Mouse (Mus musculus) frontal cortex, postnatal 10 days (tissue): ENCODE data around the gene Fam163a.
"Not testable (repeated sequence)": the region's sequence is repeated elsewhere in the genome, so short reads cannot be mapped to it uniquely, and the experiment has no call there.

Experiments used
- DNase-seq, 2 experiments: peaks; one replicate each; pipeline ENCODE4 v3.0.0; 2022; ENCODE audit warnings: low spot score in 2 of 2, mixed read lengths in 1 of 2

Fam163a gene

GRCm38 (mm10) chr1:156204656-156205131 lies at the start of gene Fam163a:
Fam163a (minus strand) TSS chr1:156205026.
- peak in 1 of 2 experiments; percentile 23 for DNase-seq

GRCm38 (mm10) chr1:156251096-156251495 lies 46.3 kb upstream of the Fam163a start:
- not testable (repeated sequence) for DNase-seq

- DNase-seq, result no peak
These were observed 43.1 kb upstream of the Fam163a start for GRCm38 (mm10) chr1:156247893-156248292.

DNA sequence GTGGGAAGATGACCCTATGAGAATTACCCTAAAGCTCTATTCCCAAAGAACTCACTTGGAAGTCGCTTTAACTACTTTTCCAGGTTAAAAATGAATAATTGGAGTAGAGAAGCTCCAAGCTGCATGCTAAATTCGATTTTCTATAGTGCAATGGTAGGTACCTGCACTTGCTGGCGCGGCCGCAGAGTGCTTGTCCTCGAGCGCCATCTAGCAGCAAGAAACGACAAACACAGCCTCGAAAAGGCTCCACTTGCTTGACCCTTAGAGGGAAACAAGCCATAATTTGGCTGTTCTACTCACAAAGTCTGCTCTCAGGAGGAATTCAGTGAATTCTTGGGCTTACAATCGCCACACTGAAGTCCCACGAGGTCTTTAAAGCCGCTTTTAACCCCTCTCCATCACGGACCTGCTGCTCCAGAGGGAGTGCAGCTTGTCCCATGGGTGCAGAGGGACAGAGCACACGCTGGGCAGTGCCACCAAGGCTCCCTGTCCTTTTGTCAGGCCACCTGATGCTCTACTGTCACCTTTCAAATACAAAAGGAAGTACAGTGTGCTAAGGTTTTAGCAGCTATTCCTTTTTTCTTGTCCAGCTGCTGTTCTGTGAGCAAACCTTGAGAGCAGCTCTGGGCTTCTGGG lies 37.0 kb upstream of the Fam163a start:
- peak in 1 of 2 experiments; percentile 46 for DNase-seq

DNA sequence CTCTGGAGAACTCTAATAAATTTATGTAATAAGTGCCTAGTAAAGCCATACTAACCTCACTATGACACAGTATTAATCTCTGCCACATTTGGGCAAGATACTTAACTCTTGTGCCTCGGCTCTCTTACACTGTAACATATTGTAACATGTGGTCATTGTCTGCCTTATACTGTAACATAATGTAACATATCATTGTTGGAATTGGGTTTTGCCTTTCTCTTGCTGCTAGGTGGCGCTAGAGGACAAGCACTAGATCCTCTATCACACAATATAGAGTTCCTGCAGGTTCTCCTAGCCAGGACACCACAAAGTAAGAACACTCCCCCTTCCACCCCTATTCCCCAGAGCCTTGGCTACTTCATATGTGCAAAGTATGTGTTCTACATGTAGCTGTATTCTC lies 36.2 kb upstream of the Fam163a start:
- DNase-seq, result peak in 1 of 2 experiments; percentile 20

DNA sequence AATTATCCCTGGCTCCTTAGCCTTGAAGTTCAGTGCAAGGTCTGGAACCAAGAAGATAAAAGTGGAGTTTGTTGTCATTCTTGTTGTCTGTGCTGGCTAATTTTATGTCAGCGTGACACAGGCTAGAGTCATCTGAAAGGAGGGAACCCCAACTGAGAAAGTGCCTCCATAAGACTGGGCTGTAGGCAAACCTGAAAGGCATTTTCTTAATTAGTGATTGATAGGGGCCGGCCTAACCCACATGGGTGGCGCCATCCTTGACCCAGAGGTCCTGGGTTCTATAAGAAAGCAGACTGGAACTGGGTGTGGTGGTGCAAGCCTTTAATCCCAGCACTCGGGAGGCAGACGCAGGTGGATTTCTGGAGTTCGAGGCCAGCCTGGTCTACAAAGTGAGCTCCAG lies 26.3 kb upstream of the Fam163a start:
- DNase-seq, result no peak

DNA sequence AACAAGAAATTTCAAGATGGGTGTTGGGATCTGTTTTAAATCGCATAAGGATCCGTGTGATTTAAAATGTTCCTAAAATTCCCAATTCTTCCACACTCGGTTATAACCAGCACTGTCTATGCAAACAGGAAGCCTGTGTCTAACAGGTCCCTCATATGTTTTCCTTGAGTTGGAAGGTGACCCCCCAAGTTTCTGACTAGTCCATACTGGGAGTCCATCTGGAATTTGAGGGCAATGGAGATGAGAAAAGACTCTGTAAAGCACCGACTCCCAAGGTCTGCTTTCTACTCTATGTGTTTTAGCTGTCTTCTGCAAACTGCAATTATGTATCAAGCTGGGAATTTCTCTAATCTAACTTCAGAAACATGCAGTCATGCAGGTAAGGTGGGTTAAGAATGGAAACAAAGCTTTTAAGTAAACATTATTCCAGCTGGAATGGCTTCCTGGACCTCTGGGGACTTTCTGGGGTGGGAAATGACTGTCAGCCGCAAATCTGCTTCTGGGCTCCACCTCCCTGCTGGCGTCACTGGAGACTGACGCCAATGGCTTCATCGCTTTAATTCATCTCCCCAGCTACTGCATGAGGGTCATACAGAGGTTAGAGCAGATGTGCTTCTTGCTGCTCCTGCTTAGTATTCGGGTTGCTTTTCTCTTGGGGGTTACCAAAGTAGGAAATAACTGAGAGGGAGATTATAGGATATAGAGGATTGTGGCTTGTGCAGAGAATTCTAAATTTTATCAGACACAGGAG lies 25.7 kb upstream of the Fam163a start:
- peak; percentile 12 to 21 for DNase-seq

GRCm38 (mm10) chr1:156229448-156229847 lies 24.6 kb upstream of the Fam163a start:
- peak in 1 of 2 experiments; percentile 45 for DNase-seq

DNA sequence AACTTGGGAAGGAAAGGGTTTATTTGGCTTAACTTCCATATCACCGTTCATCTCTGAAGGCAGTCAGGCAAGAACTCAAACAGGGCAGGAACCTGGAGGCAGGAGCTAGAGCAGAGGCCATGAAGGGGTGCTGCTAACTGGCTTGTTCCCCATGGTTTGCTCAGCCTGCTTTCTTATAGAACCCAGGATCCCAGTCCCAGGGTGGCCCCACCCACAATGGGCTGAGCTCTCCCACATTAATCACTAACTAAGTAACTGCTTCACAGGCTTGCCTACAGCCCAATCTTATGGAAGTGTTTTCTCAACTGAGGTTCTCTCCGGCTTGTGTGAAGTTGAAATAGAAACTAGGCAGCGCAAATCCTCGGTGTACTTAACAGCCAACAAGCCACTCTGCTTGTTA lies 23.9 kb upstream of the Fam163a start:
- no peak for DNase-seq

- DNase-seq, result no peak
These were observed 22.1 kb upstream of the Fam163a start for GRCm38 (mm10) chr1:156226903-156227302.

DNA sequence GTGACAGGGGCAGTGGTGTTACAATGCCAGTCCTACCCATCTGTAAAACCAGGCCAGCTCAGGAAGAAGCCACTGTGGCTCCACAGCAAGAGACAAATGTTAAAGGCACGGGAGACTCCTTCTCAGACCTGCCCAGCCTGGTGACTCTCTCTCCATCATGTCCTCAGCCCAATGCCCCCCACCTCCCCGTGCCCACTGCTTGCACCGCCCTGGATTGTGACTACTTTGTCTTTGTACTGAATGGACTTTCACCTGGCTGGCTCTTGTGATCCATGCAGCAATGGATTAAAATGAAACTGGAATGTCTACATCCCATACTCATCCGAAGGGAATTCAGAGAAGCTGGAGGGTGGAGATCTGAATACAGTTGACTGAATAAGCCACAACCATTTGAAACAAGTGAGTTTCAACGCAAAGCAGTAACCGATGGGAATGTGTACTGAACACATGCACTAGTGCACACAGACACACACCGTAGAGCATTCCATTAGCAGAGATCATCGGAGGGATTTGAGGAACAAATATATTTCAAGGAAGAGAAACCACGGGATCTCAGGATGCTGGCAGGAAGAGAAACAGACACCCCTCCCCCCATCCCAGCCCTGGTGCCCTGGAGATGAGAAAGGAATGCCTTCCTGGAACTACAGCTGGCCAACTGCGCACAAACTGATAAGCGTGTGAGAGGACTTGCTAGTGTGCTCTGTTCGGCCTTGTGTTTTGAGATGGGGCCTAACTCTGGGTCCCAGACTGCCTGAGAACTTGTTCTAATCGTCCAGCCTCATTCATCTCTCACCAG lies 17.6 kb upstream of the Fam163a start:
- no peak for DNase-seq

DNA sequence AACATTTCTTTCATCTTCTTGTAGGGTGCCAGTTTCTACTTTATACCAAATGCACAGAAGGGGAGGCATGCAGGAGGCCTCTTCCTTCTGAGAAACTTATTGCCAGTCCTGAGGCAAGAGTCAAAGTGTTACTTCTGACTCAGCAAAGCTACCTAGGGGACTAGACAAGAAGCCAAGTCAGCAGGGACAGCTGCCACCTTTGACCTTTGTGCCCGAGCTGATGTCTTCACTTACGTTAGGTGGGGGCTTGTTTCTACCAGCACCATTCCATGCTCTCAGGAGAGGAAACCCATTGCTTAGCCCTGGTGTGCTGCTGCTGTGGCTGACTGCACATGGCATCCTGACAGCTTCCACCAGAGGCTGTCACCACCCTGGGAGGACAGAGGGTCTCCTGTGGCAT lies 16.5 kb upstream of the Fam163a start:
- no peak for DNase-seq

GRCm38 (mm10) chr1:156218573-156218972 lies 13.7 kb upstream of the Fam163a start:
- no peak for DNase-seq

DNA sequence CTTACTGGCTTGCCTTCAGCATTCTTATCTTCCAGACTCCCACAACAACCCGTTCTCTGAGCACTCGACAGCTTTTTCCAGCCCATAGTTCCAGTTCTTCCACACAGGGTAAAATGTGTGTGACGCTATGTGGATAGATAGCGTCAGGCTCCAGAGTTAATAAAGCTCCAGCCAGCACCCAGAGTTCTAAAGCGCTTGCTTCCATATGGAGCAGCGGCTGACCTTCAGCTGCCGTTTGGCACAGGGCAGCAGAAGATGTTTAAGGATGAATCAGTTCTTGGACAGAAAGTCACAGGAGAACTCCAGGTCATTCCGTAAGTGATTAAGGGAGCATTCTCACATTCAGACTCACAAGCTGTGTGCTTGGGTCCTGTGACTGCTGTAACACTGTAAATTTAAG lies 13.1 kb upstream of the Fam163a start:
- DNase-seq, result no peak

- no peak for DNase-seq
These were observed 12.6 kb upstream of the Fam163a start for GRCm38 (mm10) chr1:156217393-156217792.

DNA sequence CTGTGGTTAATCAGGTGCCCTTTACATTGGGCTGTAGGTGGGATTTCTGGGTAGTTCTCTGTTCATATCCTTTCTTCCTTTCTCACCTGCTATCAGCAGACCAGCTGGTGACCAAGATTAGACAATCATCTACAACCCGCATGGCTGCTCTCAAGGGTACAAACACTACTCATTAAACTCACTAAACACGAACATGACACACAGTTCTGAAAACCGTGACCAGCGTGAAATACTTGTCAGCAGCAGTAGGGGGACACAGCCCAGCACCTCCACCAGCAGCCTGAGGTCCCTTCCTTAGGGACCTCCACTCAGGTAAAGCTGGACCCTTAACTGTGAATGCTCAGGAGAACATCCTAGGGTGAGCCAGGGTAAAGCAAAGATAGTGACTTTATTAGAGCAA lies 11.4 kb upstream of the Fam163a start:
- DNase-seq, result no peak

- DNase-seq, result no peak
These were observed 9.8 kb upstream of the Fam163a start for GRCm38 (mm10) chr1:156214651-156215050.

DNA sequence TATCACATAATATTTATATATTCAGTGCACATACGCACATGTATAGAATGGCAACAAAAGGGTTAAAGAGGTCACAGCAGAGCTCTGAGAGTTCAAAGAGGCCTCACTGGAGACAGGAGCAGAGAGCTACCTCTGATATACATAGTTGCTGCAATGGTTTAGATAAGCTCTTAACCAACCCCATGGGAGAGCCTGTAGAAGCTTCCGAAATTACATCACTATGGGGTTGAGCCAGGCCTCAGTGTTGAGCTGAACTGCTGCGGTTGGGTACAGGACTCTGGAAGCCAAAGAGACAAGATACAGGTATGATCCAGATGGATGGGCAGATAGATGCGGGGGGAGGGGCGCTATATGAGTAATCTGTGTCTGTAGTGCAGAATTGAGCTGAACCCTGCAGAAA lies 8.1 kb upstream of the Fam163a start:
- no peak for DNase-seq

GRCm38 (mm10) chr1:156211809-156212317 lies 7.0 kb upstream of the Fam163a start:
- no peak for DNase-seq

GRCm38 (mm10) chr1:156205164-156205563 lies 338 bp upstream of the Fam163a start:
- no peak for DNase-seq

- no peak for DNase-seq
These were observed 718 bp downstream of the Fam163a start for GRCm38 (mm10) chr1:156203961-156204655.

DNA sequence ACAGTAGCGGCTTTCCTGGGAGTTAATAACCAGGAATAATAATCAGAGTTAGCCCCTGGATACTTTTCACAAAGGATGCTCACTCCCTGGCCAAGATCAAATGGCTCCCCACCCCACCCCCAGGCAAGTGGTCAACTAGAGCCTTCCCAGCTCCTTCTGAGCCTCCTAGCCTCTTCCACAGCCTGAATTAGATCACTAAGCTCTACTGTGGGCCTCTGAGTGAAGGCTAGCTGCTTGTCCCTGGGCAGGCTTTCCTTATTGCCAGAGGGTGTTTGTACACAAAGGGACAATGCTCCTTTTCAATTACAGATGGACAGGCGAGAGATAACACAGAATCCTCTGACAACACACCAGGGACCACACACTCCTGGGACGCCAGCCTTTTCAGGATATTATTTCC lies 2.2 kb downstream of the Fam163a start:
- DNase-seq, result no peak
